Mouse (Mus musculus) adrenal gland (tissue): ENCODE data around the gene Cd48.
"Not testable (repeated sequence)": the region's sequence is repeated elsewhere in the genome, so short reads cannot be mapped to it uniquely, and the experiment has no call there.

Experiments used
- intact Hi-C: fragments of 180-260 bp; cut with DNase I; formaldehyde crosslinking; loops from one replicate; pipeline ENCODE4 v1.15.1; 2025
- long read RNA-seq, 2 experiments: library from polyadenylated mRNA; unstranded; transcript quantifications; one replicate each; pipeline ENCODE4 v2.0.0; 2020; ENCODE audit warnings: borderline replicate concordance in 1 of 2; ENCODE audit not compliant: insufficient replicate concordance in 1 of 2

Cd48 gene
- long read RNA-seq, experiment 1, partial matches to known transcripts: 0 of 2 reads
- long read RNA-seq, experiment 1, other reads (novel, unspliced or antisense): 0 of 2 reads
- long read RNA-seq, experiment 2, partial matches to known transcripts: 1 of 2 reads
- long read RNA-seq, experiment 2, other reads (novel, unspliced or antisense): 0 of 2 reads

GRCm38 (mm10) chr1:171681531-171682299 lies at the start of gene Cd48:
TSS of gene Cd48 (plus strand) at chr1:171682009.
- intact Hi-C loops: no loop called here

GRCm38 (mm10) chr1:171635696-171636095 lies 46.1 kb upstream of the Cd48 start:
- intact Hi-C loops: no loop called here

- intact Hi-C loops: no loop called here
Measured at GRCm38 (mm10) chr1:171637101-171637500, 44.7 kb upstream of the Cd48 start.

GRCm38 (mm10) chr1:171638686-171639085 lies 43.1 kb upstream of the Cd48 start:
- intact Hi-C loops: no loop called here

GRCm38 (mm10) chr1:171640796-171641195 lies 41.0 kb upstream of the Cd48 start:
- intact Hi-C loops: no loop called here

- intact Hi-C loops: no loop called here
Measured at GRCm38 (mm10) chr1:171643612-171644011, 38.2 kb upstream of the Cd48 start.

GRCm38 (mm10) chr1:171646429-171646940 lies 35.3 kb upstream of the Cd48 start:
- intact Hi-C loops: no loop called here

- intact Hi-C loops: no loop called here
Measured at GRCm38 (mm10) chr1:171647716-171648115, 34.1 kb upstream of the Cd48 start.

- intact Hi-C loops: no loop called here
Measured at GRCm38 (mm10) chr1:171648840-171649239, 33.0 kb upstream of the Cd48 start.

- intact Hi-C loops: no loop called here
Measured at GRCm38 (mm10) chr1:171652734-171653133, 29.1 kb upstream of the Cd48 start, which contains the start of gene Slamf7. TSS of gene Slamf7 (minus strand) at chr1:171653035.

GRCm38 (mm10) chr1:171658561-171658991 lies 23.2 kb upstream of the Cd48 start:
- intact Hi-C loops: no loop called here

GRCm38 (mm10) chr1:171660423-171660822 lies 21.4 kb upstream of the Cd48 start:
- intact Hi-C loops: no loop called here

GRCm38 (mm10) chr1:171661482-171661881 lies 20.3 kb upstream of the Cd48 start:
- intact Hi-C loops: no loop called here

GRCm38 (mm10) chr1:171663757-171664156 lies 18.1 kb upstream of the Cd48 start:
- intact Hi-C loops: no loop called here

GRCm38 (mm10) chr1:171666350-171666749 lies 15.5 kb upstream of the Cd48 start:
- intact Hi-C loops: no loop called here

- intact Hi-C loops: no loop called here
Measured at GRCm38 (mm10) chr1:171667160-171667559, 14.6 kb upstream of the Cd48 start.

- intact Hi-C loops: not testable (repeated sequence)
Measured at GRCm38 (mm10) chr1:171672451-171672850, 9.4 kb upstream of the Cd48 start.

GRCm38 (mm10) chr1:171672854-171673475 lies 8.8 kb upstream of the Cd48 start:
- intact Hi-C loops: no loop called here

GRCm38 (mm10) chr1:171674467-171674866 lies 7.3 kb upstream of the Cd48 start:
- intact Hi-C loops: no loop called here

- intact Hi-C loops: no loop called here
Measured at GRCm38 (mm10) chr1:171677721-171678120, 4.1 kb upstream of the Cd48 start.

GRCm38 (mm10) chr1:171681009-171681408 lies 800 bp upstream of the Cd48 start:
- intact Hi-C loops: no loop called here

GRCm38 (mm10) chr1:171684923-171685322 lies 3.1 kb downstream of the Cd48 start:
- intact Hi-C loops: no loop called here
